Mouse (Mus musculus) neural tube, embryonic 12.5 days (tissue): Measurements from ENCODE around the gene Sar1a. TPM values are rescaled to one million over a fixed set of nuclear protein-coding genes. Genes with fewer than 3 reads are reported as not detected.
A peak's percentile ranks its signal among the peaks of the same experiment; 100 is the strongest.

Source experiments
- ATAC-seq: fragments of 200-750 bp; cut with Nextera tagmentation; 2 replicates; pipeline ENCODE4 v1.8.0; 2017; ENCODE audit warnings: low read depth, mild to moderate bottlenecking, moderate TSS enrichment, moderate library complexity; ENCODE audit not compliant: low FRiP score
- H3K27ac ChIP-seq: fragments of 300-500 bp; sonication (generic); 2 replicates; pipeline ENCODE4 v1.5.1; 2016
- H3K27me3 ChIP-seq: fragments of 300-500 bp; sonication (generic); replicated peaks from 2 replicates; pipeline ENCODE4 v1.6.1; 2016; ENCODE audit warnings: mild to moderate bottlenecking
- H3K36me3 ChIP-seq: fragments of 300-500 bp; sonication (generic); 2 replicates; pipeline ENCODE4 v1.6.1; 2016; ENCODE audit warnings: mild to moderate bottlenecking
- H3K4me1 ChIP-seq: fragments of 300-500 bp; sonication (generic); 2 replicates; pipeline ENCODE4 v1.6.1; 2016
- H3K4me2 ChIP-seq: fragments of 300-500 bp; sonication (generic); replicated peaks from 2 replicates; pipeline ENCODE4 v1.6.1; 2016; ENCODE audit warnings: mild to moderate bottlenecking
- H3K4me3 ChIP-seq: fragments of 300-500 bp; sonication (generic); 2 replicates; pipeline ENCODE4 v1.5.1; 2016
- H3K9ac ChIP-seq: fragments of 300-500 bp; sonication (generic); 2 replicates; pipeline ENCODE4 v1.6.1; 2016; ENCODE audit warnings: mild to moderate bottlenecking
- H3K9me3 ChIP-seq: fragments of 300-500 bp; sonication (generic); 2 replicates; pipeline ENCODE4 v1.6.1; 2016; ENCODE audit warnings: mild to moderate bottlenecking
- whole genome bisulfite sequencing: fragments of 180-500 bp; shearing (Covaris S2); methylation state at CpG from one replicate; pipeline ENCODE4 v1.1.7; 2016; 5-methylcytosine and 5-hydroxymethylcytosine counted together
- polyA plus RNA-seq: library from polyadenylated mRNA; unstranded; fragments of >200 nt; fragmentation: Nextera tagmentation; extraction: Ambion mirVana; gene quantifications from 2 replicates; pipeline ENCODE4 v1.2.1, GENCODE M21; 2016

The Sar1a gene
- 212 and 220 TPM in 2 replicates for polyA plus RNA-seq

DNA sequence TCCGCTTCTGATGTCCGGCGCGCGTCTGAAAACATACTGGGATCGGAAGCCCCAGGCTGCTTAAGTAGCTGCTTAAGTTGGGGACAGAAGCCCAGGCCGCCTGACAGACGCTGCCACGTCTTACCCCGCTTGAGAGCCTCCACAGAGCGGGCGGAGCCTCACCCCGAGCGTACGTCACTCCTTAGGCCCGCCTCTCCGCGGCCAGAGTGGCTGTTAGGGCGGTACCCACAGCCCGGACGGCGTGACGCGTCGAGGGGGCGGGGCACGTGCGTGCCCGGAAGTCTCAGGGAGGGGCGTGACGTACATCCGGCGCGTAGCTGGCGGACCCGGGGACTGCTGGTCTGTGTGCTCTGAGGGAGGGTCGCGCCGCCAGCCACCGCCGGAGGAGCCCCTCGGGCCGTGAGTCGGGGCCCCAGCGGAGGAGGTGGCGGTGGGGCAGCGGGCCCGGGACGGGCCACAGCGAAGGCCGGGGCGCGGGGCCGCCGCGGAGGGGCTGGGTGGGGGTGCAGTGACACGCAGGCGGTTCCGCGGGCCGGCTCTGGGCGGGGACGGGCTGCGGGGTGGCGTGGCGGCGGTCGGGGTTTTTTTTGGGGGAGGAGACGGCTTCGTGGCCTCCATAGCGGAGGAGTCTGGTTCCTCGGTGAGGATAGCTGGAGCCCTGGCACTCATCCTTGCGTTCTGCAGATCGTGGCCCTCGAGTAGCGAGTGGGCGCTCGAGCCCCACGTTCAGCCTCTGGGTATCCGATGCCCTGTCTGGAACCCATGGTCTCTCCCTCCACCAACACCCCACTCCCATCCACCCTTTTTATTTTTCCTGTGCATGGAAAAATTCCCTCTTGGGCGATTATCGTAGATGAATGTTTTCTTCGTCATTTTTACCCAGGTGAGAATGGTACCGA, at the start of gene Sar1a:
Gene Sar1a (plus strand): TSS at position 285 of the 899 bp plus-strand sequence.
- peak; percentile 100 for ATAC-seq
- H3K9me3 ChIP-seq: no peaks in the 10 kb centered on the region
- peak within 1 kb of the TSS; percentile 98 for H3K9ac ChIP-seq
- H3K4me2 ChIP-seq: peak within 1 kb of the TSS; percentile 93
- WGBS: under 1% methylated on average over 76 of the region's 84 CpGs
- H3K27me3 ChIP-seq: no peaks in the 10 kb centered on the region
- H3K36me3 ChIP-seq: peaks cover 5% of the 10 kb centered on the region
- peak within 1 kb of the TSS; percentile 100 for H3K4me3 ChIP-seq
- peaks cover 13% of the 10 kb centered on the region for H3K4me1 ChIP-seq
- H3K27ac ChIP-seq: peak within 1 kb of the TSS; percentile 42; the same call in 1 of the 2 replicates

DNA sequence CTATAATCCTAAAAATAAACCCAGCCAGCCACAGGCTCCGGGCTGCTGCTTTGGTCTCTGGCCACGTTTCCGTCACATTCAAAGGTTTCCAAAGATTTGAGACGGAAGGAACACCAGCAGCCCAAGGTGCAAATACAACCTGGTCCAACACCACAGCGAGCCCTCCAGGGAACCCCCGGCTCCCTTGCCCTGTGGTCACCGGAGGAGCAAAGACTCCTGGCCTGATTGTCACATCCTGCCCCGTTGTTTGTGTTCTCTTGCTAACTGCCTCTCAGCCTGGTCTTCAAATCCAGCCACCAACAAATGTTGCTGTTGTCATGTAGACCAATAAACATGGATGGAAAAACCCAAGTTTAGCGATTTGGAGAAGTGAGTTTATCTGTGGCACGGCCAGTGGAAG, 47.7 kb upstream of the Sar1a start:
- Histone ChIP-seq H3K4me2 (no peak overlapping the region), H3K36me3 (no peaks in the 10 kb centered on the region), H3K27me3 (0 out of 2 replicates have a peak, but pooled peaks cover 3% of the 10 kb centered on the region), H3K27ac (no peak overlapping the region), H3K4me3 (no peak overlapping the region), H3K9ac (no peak overlapping the region), H3K9me3 (no peaks in the 10 kb centered on the region), H3K4me1 (no peaks in the 10 kb centered on the region)
- 87% methylated on average over 10 of the region's 10 CpGs for WGBS
- no peak for ATAC-seq

DNA sequence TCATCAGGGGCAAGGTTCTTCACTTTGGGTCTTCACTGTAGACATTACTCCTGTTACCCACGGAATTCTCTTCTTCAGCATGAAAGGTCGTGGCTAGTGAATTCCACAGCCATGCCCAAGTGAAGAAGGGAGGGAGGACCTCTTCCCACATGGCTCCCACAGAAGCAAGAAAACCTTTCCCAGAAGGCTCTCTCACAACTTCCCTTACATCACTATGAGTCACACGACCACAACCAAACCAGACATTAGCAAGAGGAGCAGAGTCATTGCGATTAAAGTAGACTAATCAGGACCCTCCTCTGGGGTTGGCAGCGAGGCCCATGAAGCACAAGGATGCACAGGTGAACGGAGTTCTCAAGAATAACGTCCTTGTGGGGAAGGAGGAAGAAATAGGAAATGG, 43.0 kb upstream of the Sar1a start:
- Histone ChIP-seq H3K4me3 (no peak overlapping the region), H3K9me3 (no peaks in the 10 kb centered on the region), H3K36me3 (no peaks in the 10 kb centered on the region), H3K9ac (no peak overlapping the region), H3K4me1 (no peaks in the 10 kb centered on the region), H3K27ac (no peak overlapping the region), H3K27me3 (no peaks in the 10 kb centered on the region), H3K4me2 (no peak overlapping the region)
- ATAC-seq: no peak
- WGBS: 82% methylated on average over 7 of the region's 7 CpGs

DNA sequence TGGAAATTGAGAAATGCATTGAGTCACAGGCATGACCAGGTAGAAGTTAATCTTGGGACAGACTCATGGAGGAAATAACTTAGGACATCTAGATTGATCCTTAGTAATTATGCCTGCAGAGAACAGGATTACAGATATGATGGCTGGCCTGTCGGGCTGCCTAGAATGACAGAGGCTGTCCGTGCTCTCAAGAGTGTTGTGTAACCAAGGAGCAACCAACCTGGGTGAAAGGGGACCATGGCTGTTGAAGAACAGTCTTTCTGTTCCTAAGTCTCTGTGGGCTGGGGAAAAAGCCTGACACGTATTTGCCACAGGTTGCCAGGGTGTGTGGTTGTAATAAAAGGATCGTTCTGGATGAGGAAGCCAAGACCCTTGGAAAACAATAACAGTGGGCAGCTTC, 39.7 kb upstream of the Sar1a start:
- no peak overlapping the region for H3K9ac ChIP-seq
- no peaks in the 10 kb centered on the region for H3K9me3 ChIP-seq
- no peak overlapping the region for H3K4me2 ChIP-seq
- H3K36me3 ChIP-seq: no peaks in the 10 kb centered on the region
- 71% methylated on average over 4 of the region's 4 CpGs for WGBS
- no peak overlapping the region for H3K4me3 ChIP-seq
- H3K27ac ChIP-seq: no peak overlapping the region
- H3K4me1 ChIP-seq: no peaks in the 10 kb centered on the region
- ATAC-seq: no peak
- no peaks in the 10 kb centered on the region for H3K27me3 ChIP-seq

DNA sequence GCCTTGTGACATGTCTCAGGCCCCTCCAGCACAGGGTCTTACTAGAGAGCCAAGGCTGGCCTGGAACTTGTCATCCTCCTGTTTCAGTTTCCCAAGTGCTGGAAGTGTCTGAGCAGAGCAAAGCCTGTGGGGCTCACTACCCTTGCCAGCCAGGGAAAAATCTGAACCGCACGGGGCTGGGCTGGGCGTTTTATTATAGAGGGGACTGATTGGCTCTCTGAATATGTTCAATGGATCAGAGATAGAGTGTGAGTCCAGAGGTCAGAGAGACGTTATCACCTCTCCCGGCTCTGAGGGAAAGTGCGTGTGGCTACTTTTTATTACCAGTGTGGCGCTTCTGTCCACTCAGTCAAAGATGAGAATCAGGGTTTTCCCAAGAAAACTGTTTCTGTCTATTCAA, 33.5 kb upstream of the Sar1a start:
- no peaks in the 10 kb centered on the region for H3K9me3 ChIP-seq
- H3K4me3 ChIP-seq: no peak overlapping the region
- no peaks in the 10 kb centered on the region for H3K36me3 ChIP-seq
- no peaks in the 10 kb centered on the region for H3K27me3 ChIP-seq
- no peak overlapping the region for H3K27ac ChIP-seq
- ATAC-seq: no peak
- 61% methylated on average over 7 of the region's 7 CpGs for WGBS
- H3K9ac ChIP-seq: no peak overlapping the region
- H3K4me2 ChIP-seq: no peak overlapping the region
- peaks cover 12% of the 10 kb centered on the region for H3K4me1 ChIP-seq

DNA sequence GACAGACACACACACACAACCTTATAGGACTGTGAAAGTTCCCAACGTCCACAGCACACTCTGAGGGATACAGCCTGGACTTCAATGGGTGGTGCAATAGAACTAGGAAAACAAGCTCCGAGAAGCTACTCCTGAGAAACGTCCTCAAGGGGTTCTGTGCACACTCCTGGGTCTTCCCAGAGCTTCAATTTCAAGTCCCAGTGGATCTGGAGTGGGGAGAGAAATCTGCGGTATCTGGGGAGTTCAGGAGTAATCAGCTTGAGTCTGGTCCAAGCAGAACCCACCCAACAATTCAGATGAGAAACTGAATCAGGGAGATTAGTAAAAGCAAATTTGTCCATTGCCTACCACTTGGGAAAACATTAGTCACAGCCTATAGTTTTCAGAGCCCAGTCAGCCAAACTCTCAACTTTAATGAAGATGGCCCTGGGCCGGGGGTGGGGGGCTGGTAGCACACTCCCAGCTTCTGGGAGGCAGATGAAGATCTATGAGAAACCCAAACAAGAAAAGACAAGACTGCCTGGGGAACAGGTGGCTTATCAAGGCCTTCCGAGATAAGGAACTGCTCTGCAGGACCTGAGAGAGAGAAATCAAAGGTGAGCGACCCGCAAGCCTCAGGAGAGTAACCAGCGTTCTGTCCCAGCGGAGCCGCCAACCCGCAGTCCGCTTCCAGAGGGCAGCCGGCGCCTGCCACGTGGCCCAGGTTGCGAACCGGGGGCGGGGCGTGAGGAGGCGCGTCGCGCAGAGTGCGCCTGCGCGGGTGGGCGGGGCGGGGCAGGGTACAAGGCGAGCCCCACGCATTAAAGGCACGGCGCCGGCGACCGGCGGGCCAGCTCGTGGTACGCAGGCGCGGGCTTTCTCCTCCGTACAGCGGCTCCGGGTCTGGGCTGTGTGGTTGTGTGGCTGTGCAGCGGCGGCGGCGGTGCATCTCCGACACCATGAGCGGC, 32.0 kb upstream of the Sar1a start, which contains the start of gene Ppa1:
Gene Ppa1 (plus strand): TSS at position 763 of the 947 bp plus-strand sequence.
- H3K4me2 ChIP-seq: peak within 1 kb of the TSS; percentile 93
- no peaks in the 10 kb centered on the region for H3K27me3 ChIP-seq
- H3K36me3 ChIP-seq: no peaks in the 10 kb centered on the region
- WGBS: 3% methylated on average over 49 of the region's 50 CpGs
- peaks cover 12% of the 10 kb centered on the region for H3K4me1 ChIP-seq
- peak; percentile 98 for ATAC-seq
- peak within 1 kb of the TSS; percentile 68; the same call in 1 of the 2 replicates for H3K27ac ChIP-seq
- no peaks in the 10 kb centered on the region for H3K9me3 ChIP-seq
- H3K9ac ChIP-seq: peak within 1 kb of the TSS; percentile 89
- peak within 1 kb of the TSS; percentile 81 for H3K4me3 ChIP-seq

DNA sequence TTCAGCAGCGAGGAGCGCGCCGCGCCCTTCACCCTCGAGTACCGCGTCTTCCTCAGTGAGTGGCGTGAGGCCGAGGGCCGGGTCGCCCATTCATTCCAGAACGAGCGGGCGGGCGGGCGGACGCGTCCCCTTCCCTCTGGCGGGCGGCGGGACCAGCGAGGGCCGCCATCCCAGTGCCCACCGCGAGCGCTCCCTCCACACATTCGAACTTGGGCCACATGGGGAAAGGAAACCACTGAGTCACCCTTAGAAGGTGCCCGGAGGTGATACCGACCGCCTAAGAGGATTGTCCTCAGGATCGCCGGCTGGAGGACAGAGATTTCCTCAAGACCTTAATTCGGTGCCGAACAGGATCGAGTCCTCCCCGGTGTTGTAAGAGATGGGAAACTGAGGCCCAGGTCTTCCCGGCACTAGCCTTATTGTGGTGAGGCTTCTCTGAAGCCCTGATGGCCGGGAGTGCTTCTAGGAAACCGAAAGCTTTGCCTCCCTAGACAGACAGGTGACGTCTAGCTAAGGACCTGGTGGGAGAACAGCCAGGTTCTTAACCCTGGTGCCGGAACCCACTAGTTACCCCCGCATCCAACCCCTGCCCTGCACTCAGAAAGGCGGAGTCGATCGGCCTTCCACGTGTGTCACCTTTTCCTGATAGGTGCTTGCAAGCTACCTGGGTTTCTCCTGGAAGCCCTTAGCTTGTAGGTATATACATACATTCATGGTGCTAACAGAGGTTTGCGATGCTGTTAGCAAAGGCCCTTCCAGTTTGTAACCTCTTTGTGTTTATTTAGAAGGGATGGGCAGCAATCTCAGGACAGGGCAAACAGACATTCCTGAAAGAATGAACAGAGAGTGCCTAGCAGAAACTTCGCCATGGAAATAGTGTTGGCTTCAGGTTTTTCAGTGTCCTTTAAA, 31.1 kb upstream of the Sar1a start:
- Histone ChIP-seq H3K4me1 (peaks cover 12% of the 10 kb centered on the region), H3K4me2 (peak overlapping the region; percentile 93), H3K4me3 (peak overlapping the region; percentile 81), H3K9me3 (no peaks in the 10 kb centered on the region), H3K36me3 (peaks cover 6% of the 10 kb centered on the region), H3K9ac (peak overlapping the region; percentile 89), H3K27ac (peak overlapping the region; percentile 68; the same call in 1 of the 2 replicates), H3K27me3 (no peaks in the 10 kb centered on the region)
- peak; percentile 45 for ATAC-seq
- 1% methylated on average over 45 of the region's 49 CpGs for WGBS

DNA sequence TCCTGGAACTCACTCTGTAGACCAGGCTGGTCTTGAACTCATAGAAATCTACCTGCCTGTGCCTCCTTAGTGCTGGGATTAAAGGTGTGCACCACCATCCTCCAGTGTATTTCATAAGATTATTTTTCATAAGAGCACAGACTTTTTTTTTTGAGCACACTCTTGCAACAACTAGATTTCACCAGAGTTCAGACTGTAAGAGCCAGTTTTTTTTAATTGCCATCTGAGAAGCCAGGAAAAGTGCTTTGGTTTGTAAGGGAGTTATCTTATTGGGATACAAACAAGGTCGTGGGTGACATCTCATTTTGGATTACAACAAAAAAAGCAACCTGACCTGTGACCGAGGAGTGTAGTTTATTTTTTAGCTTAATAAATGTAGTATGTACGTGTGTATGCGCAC, 26.0 kb upstream of the Sar1a start:
- H3K4me3 ChIP-seq: no peak overlapping the region
- no peak overlapping the region for H3K27ac ChIP-seq
- no peaks in the 10 kb centered on the region for H3K9me3 ChIP-seq
- H3K4me1 ChIP-seq: peaks cover 5% of the 10 kb centered on the region
- 94% methylated on average over 4 of the region's 4 CpGs for WGBS
- no peak for ATAC-seq
- H3K4me2 ChIP-seq: no peak overlapping the region
- no peak overlapping the region for H3K9ac ChIP-seq
- peaks cover 9% of the 10 kb centered on the region for H3K36me3 ChIP-seq
- no peaks in the 10 kb centered on the region for H3K27me3 ChIP-seq

DNA sequence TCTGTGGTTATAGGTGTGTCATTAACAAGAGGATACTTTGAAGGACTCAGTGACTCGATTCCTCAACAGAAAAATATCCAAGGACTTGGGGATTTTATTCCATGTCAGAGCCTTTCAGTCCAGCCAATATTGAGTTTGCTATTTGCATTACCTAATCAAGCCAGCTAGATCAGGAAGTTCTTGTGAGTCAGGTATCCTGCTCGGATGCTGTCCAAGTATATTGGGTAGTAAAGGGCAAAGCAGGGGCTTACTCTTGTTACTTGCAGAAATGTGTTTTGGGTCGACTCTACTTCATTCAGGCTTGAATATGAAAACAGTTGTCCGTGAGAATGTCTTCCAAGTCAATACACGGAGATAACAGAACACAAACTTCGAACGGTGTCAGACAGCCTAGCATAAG, 25.4 kb upstream of the Sar1a start:
- H3K9ac ChIP-seq: no peak overlapping the region
- H3K27me3 ChIP-seq: no peaks in the 10 kb centered on the region
- 94% methylated on average over 7 of the region's 7 CpGs for WGBS
- ATAC-seq: no peak
- H3K27ac ChIP-seq: no peak overlapping the region
- peaks cover 12% of the 10 kb centered on the region for H3K36me3 ChIP-seq
- H3K4me1 ChIP-seq: no peaks in the 10 kb centered on the region
- H3K4me3 ChIP-seq: no peak overlapping the region
- H3K9me3 ChIP-seq: no peaks in the 10 kb centered on the region
- H3K4me2 ChIP-seq: no peak overlapping the region

DNA sequence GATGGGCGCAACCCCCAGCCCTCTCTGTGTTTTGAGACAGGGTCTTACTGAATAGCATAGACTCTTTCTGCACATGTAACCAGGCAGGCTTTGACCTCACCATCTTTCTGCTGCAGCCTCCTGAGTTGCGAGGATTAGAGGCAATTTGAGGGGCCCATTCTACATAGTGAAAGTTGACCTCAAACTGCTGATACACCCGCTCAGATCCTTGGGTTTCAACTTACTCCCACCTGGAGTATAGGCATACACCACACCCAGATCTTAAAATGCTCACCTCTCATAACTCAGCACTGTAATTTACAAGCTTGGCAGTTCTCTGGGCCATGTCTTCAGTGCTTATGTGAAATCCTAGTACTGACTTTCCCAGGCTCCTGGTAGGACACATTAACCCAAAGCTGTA, 24.9 kb upstream of the Sar1a start:
- 95% methylated on average over 3 of the region's 3 CpGs for WGBS
- Histone ChIP-seq H3K9ac (no peak overlapping the region), H3K4me2 (no peak overlapping the region), H3K36me3 (peaks cover 16% of the 10 kb centered on the region), H3K9me3 (no peaks in the 10 kb centered on the region), H3K27ac (no peak overlapping the region), H3K4me3 (no peak overlapping the region), H3K27me3 (no peaks in the 10 kb centered on the region), H3K4me1 (no peaks in the 10 kb centered on the region)
- ATAC-seq: no peak
